Comparison of ENCODE assay signal across 8 mouse cellular contexts in the genomic region with DNA sequence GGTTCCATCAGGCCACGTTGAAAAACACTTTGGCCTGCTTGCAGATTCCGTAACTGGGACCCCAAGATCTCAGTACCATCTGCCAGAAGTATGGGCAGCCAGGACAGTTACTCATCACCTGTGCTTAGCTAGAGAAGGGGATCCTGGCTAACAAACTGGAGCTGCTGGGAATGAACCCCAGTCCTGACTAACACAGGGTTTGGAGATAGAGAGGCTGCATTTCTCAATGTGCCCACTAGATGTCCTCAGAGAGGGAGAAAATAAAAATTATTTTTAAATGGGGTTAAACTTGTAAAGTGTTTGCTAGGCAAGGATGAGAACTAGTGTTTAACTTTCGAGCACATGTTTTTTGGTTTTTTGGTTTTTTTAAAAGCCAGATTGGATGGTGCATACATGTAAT. TPM values are rescaled to one million over a fixed set of nuclear protein-coding genes. Genes with fewer than 3 reads are reported as not detected.
DNase-seq lines count a peak whose midpoint lies in the region; ATAC-seq and TF ChIP-seq lines count a peak whose summit lies in the region.

No protein-coding gene starts in this region.

- DNase-seq in forebrain, embryonic 11.5 days (ENCODE audit: low spot score) = no peak
- DNase-seq in forebrain, embryonic 10.5 days (ENCODE audit: extremely low spot score, low spot score) = no peak
- peak; percentile 28 to 56 for DNase-seq in spleen, postnatal 10 days (ENCODE audit: low spot score in 2 of 2)
- no peak for DNase-seq in spleen, adult 12 weeks (ENCODE audit: low spot score)
- peak; percentile 5 to 33 for DNase-seq in cerebellum, postnatal 36 days
- DNase-seq in lung, postnatal 0 days (ENCODE audit: low spot score) = peak; percentile 60
- DNase-seq in thymus, postnatal 14 days = peak; percentile 30

- H3K4me3 ChIP-seq in forebrain, embryonic 11.5 days (ENCODE audit: low read depth, low read length) = no peak overlapping the region
- no peak overlapping the region for H3K4me3 ChIP-seq in forebrain, embryonic 10.5 days
- no peak overlapping the region for H3K4me3 ChIP-seq in intestine, postnatal 0 days (ENCODE audit: low read depth, low read length)
- no peak overlapping the region for H3K4me3 ChIP-seq in lung, postnatal 0 days (ENCODE audit: low read depth, low read length)

- H3K36me3 ChIP-seq in forebrain, embryonic 11.5 days (ENCODE audit: control insufficient read depth, insufficient read depth, low read length) = no peaks in the 10 kb centered on the region
- H3K36me3 ChIP-seq in forebrain, embryonic 10.5 days (replicated peaks) = no peaks in the 10 kb centered on the region
- H3K36me3 ChIP-seq in intestine, postnatal 0 days (ENCODE audit: control insufficient read depth, insufficient read depth) = 0 out of 2 replicates have a peak, but pooled peaks cover 3% of the 10 kb centered on the region
- no peaks in the 10 kb centered on the region for H3K36me3 ChIP-seq in lung, postnatal 0 days (ENCODE audit: insufficient read depth, low read length)

- 0 out of 2 replicates have a peak, but pooled peaks have one; percentile 44 for ATAC-seq in forebrain, embryonic 11.5 days (replicated peaks; ENCODE audit: low FRiP score)
- no peak for ATAC-seq in intestine, postnatal 0 days
- no peak for ATAC-seq in lung, postnatal 0 days

- H3K4me2 ChIP-seq in forebrain, embryonic 11.5 days (ENCODE audit: low read depth, low read length, severe bottlenecking) = no peak overlapping the region
- H3K4me2 ChIP-seq in intestine, postnatal 0 days (replicated peaks; ENCODE audit: low read depth) = no peak overlapping the region
- no peak overlapping the region for H3K4me2 ChIP-seq in lung, postnatal 0 days (replicated peaks; ENCODE audit: low read depth, low read length)

- H3K27me3 ChIP-seq in forebrain, embryonic 11.5 days (ENCODE audit: control insufficient read depth, insufficient read depth, low read length) = no peaks in the 10 kb centered on the region
- peaks cover 22% of the 10 kb centered on the region for H3K27me3 ChIP-seq in forebrain, embryonic 10.5 days (ENCODE audit: poor library complexity, severe bottlenecking)
- no peaks in the 10 kb centered on the region for H3K27me3 ChIP-seq in intestine, postnatal 0 days (replicated peaks; ENCODE audit: control insufficient read depth, insufficient read depth, low read length)
- no peaks in the 10 kb centered on the region for H3K27me3 ChIP-seq in lung, postnatal 0 days (replicated peaks; ENCODE audit: insufficient read depth, low read length)

- H3K27ac ChIP-seq in forebrain, embryonic 11.5 days (ENCODE audit: low read depth, low read length) = no peak overlapping the region
- H3K27ac ChIP-seq in forebrain, embryonic 10.5 days = no peak overlapping the region
- no peak overlapping the region for H3K27ac ChIP-seq in intestine, postnatal 0 days (ENCODE audit: low read depth, low read length)
- no peak overlapping the region for H3K27ac ChIP-seq in lung, postnatal 0 days (ENCODE audit: low read length)

- H3K9me3 ChIP-seq in forebrain, embryonic 11.5 days (ENCODE audit: control insufficient read depth, low read length) = no peaks in the 10 kb centered on the region
- H3K9me3 ChIP-seq in forebrain, embryonic 10.5 days = no peaks in the 10 kb centered on the region
- H3K9me3 ChIP-seq in intestine, postnatal 0 days (ENCODE audit: control insufficient read depth) = no peaks in the 10 kb centered on the region
- no peaks in the 10 kb centered on the region for H3K9me3 ChIP-seq in lung, postnatal 0 days (ENCODE audit: low read length)

- no peaks in the 10 kb centered on the region for H3K4me1 ChIP-seq in forebrain, embryonic 11.5 days (replicated peaks; ENCODE audit: control insufficient read depth, insufficient read depth, low read length)
- no peaks in the 10 kb centered on the region for H3K4me1 ChIP-seq in forebrain, embryonic 10.5 days
- no peaks in the 10 kb centered on the region for H3K4me1 ChIP-seq in intestine, postnatal 0 days (replicated peaks; ENCODE audit: control insufficient read depth, insufficient read depth, low read length)
- H3K4me1 ChIP-seq in lung, postnatal 0 days (ENCODE audit: insufficient read depth, low read depth, low read length) = no peaks in the 10 kb centered on the region

- TF ChIP-seq CTCF in intestine, postnatal 0 days (IDR thresholded peaks at IDR 0.05; ENCODE audit: low read depth) = peak; percentile 74
- peak; percentile 77 for TF ChIP-seq CTCF in lung, postnatal 0 days (IDR thresholded peaks at IDR 0.05)

- TF ChIP-seq EP300 in lung, postnatal 0 days (IDR thresholded peaks at IDR 0.05) = no peak; the same call in 1 of the 2 replicates

- H3K9ac ChIP-seq in forebrain, embryonic 11.5 days (ENCODE audit: low read length) = no peak overlapping the region
- no peak overlapping the region for H3K9ac ChIP-seq in intestine, postnatal 0 days (ENCODE audit: low read depth, low read length)
- H3K9ac ChIP-seq in lung, postnatal 0 days (replicated peaks; ENCODE audit: low read depth) = no peak overlapping the region

- WGBS in forebrain, embryonic 11.5 days = 64% methylated on average over 3 of the region's 3 CpGs
- WGBS in forebrain, embryonic 10.5 days = 67% methylated on average over 3 of the region's 3 CpGs
- 64% methylated on average over 3 of the region's 3 CpGs for WGBS in intestine, postnatal 0 days
- WGBS in lung, postnatal 0 days = 66% methylated on average over 3 of the region's 3 CpGs

RNA-seq across cellular contexts. Expression of a gene that starts 11.2 kb away (rescaled TPM):
- 0.29 TPM in 1 of 2 replicates, not detected in the other for polyA plus RNA-seq in forebrain, embryonic 11.5 days (2014; fragmentation: Nextera tagmentation; extraction: Ambion mirVana)
- polyA plus RNA-seq in forebrain, embryonic 10.5 days (2016; fragmentation: Nextera tagmentation; extraction: Ambion mirVana) = 0.17 TPM in 1 of 2 replicates, not detected in the other
- polyA plus RNA-seq in intestine, postnatal 0 days (2015; fragmentation: Nextera tagmentation; extraction: Ambion mirVana) = 0.31 and 0.41 TPM in 2 replicates
- polyA plus RNA-seq in lung, postnatal 0 days (2015; fragmentation: Nextera tagmentation; extraction: Ambion mirVana) = not detected in 2 replicates

RNA-seq across cellular contexts. Expression of a gene that starts 29.0 kb away (rescaled TPM):
- polyA plus RNA-seq in forebrain, embryonic 11.5 days (2014; fragmentation: Nextera tagmentation; extraction: Ambion mirVana) = 2.2 and 3.1 TPM in 2 replicates
- 1.5 and 2.8 TPM in 2 replicates for polyA plus RNA-seq in forebrain, embryonic 10.5 days (2016; fragmentation: Nextera tagmentation; extraction: Ambion mirVana)
- 11.9 and 12.6 TPM in 2 replicates for polyA plus RNA-seq in intestine, postnatal 0 days (2015; fragmentation: Nextera tagmentation; extraction: Ambion mirVana)
- polyA plus RNA-seq in lung, postnatal 0 days (2015; fragmentation: Nextera tagmentation; extraction: Ambion mirVana) = 8.0 and 9.0 TPM in 2 replicates

RNA-seq across cellular contexts. Expression of a gene that starts 52.8 kb away (rescaled TPM):
- 27.2 and 29.8 TPM in 2 replicates for polyA plus RNA-seq in forebrain, embryonic 11.5 days (2014; fragmentation: Nextera tagmentation; extraction: Ambion mirVana)
- 17.6 and 18.8 TPM in 2 replicates for polyA plus RNA-seq in forebrain, embryonic 10.5 days (2016; fragmentation: Nextera tagmentation; extraction: Ambion mirVana)
- 8.9 and 9.5 TPM in 2 replicates for polyA plus RNA-seq in intestine, postnatal 0 days (2015; fragmentation: Nextera tagmentation; extraction: Ambion mirVana)
- polyA plus RNA-seq in lung, postnatal 0 days (2015; fragmentation: Nextera tagmentation; extraction: Ambion mirVana) = 7.6 and 8.4 TPM in 2 replicates

Comparison
In these comparisons a context has a peak if more than half of its experiments do, and no peak if none do; other contexts are left out.
1. DNase-seq: peak in spleen, postnatal 10 days (2 of 2), cerebellum, postnatal 36 days (2 of 2), lung, postnatal 0 days (single experiment) and thymus, postnatal 14 days (single experiment); none in forebrain, embryonic 11.5 days (single experiment), forebrain, embryonic 10.5 days (single experiment) and spleen, adult 12 weeks (single experiment).